Mouse (Mus musculus): ENCODE measurements around the gene Nme4.

Gene Nme4

GRCm38 (mm10) chr17:26064916-26065315, 30.5 kb downstream of the Nme4 start:
- DNase-seq = no peak

DNA sequence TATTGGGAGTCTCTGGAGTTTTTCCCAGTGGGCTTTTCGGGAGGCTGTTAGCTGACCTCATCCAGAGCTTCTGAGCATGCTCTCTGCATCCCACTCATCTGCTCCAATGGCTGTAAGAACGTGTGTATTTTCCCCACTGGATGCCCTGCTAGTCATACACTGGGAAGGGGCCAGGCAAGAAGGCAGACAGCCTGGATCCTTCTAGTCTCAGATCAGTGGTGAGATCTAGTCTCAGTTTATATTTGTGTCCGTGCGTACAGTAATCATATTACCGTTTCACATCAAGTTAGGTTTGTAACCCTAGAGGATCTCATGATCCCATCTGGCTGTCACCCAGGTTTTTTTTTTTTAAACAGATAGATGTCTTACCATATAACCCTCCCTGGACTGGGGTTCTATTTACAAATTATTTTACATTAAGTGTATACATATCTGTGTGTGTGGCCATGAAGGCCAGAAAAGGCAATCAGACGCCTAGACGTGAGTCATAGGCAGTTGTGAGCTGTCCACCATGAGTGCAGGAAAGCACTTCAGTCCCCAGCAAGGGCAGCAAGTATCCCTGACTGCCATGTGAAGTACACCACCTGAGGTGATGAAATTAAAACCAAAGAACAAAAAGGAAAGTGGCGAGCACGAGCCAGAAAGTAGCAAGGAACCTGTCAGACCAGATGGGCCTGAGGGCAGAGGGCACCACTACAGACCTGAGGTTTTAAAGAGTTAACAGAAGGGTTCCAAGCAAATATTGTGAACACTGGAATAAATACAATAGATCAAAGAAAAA, 37.4 kb downstream of the Nme4 start:
- DNase-seq = no peak

DNA sequence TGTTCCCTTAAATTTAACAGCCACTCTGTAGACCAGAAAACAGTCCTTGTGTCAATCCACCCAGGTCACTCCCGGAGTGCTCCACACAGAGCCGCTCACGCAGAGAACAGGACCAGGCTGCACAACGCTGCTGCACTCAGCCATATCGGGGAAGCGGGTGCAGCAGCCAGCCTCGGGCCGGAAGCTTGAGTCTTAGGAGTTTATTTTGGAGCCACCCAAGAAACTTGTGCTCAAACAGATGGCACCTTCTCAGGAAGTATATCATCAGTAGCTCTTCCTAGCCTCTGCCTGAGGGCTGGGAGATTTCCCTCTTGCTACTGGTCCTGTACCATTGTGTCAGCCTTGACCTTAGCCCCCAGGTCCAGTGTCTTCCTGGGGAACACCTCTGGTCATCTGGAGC, 38.1 kb downstream of the Nme4 start:
- no peak for DNase-seq

- no peak for DNase-seq
Observed at GRCm38 (mm10) chr17:26055164-26055563, 40.2 kb downstream of the Nme4 start.

DNA sequence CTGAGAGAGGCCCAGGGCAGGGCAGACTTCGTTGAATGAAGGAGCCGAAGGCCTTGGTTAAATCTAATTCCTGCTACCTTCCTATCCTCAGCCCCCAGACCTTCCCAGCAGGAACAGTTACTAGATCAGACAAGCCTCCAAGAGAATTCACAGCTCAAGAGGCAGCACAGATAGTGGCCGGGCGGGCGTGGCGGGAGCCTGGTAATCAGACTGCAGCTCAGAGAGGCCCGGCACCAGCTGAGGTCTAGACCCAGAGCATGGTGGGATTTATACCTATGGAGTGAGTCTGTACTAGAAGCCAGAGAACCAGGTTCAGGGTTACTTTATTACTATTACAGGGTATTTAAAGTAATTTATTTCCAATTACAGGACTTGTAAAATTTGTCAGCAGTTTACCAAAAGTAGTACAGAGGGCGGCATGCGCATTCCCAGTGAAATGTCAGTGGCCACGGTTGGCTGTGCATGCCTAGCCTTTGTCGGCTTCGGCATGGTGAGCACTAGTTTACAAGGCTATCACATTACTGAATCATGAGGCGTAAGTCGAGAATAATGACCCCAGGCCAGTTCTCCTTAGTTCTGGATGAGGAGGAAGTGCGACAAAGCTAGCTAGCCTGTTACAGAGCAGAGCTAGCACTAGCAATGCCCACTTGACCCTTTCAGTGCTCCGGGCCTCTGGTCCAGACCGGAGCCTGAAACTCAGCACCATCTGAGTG, 41.1 kb downstream of the Nme4 start:
- no peak for DNase-seq

- DNase-seq = no peak
Observed at GRCm38 (mm10) chr17:26052706-26053105, 42.7 kb downstream of the Nme4 start.

GRCm38 (mm10) chr17:26052074-26052473, 43.3 kb downstream of the Nme4 start:
- DNase-seq = no peak

- DNase-seq = no peak
Observed at GRCm38 (mm10) chr17:26048118-26048517, 47.3 kb downstream of the Nme4 start.

DNA sequence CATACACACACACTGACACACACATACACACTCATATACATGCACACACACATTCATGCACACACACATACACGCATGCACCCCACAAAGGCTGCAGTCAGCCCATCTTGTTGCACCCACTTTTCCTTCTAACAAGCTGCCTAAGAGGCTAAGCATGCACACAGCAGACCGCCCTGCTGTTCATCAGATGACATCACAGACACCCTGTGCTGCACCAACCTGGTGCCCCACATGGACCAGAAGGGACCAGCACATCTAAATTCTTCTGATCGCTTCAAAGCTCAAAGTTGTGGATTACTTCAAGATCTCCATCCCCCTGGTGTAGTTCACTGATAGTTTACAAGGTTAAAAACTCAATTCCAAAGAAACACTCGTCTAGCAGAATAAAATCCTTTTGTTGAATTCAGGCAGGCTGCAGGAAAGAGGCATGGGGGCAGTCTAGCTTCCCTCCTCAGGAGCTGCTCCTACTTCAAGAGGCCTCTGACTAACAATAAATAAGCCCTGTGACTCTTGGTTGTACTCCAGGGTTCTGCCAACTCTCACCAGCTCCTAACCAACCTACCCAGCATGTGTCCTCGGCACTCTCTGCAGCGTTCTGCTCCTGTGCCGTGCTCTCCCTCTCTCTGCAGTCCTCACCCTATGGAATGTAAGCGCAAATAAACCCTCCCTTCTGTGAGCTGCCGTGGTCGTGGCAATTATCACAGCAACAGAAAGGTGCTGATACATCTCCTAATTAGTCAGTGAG, 49.0 kb downstream of the Nme4 start:
- no peak for DNase-seq

GRCm38 (mm10) chr17:26045285-26045684, 50.1 kb downstream of the Nme4 start:
- DNase-seq = no peak

DNA sequence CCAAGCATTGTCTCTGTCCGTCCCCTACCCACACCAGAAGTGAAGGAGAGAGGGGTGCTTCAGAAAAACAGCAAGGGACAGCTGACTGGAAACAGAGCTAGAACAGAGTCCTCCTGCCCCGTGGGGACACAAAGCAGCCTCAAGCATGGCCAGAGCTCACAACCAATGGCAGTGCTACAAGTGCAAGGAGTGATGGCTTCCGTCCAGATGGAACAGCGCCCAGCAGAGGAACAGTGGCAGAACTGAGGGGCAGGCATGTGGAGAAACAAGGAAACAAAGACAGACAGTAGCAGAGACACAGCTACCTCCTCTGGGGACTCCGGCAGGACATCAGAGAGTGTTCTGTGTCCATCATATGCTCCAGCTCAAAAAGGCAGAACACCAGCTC, 52.2 kb downstream of the Nme4 start:
- no peak for DNase-seq

DNA sequence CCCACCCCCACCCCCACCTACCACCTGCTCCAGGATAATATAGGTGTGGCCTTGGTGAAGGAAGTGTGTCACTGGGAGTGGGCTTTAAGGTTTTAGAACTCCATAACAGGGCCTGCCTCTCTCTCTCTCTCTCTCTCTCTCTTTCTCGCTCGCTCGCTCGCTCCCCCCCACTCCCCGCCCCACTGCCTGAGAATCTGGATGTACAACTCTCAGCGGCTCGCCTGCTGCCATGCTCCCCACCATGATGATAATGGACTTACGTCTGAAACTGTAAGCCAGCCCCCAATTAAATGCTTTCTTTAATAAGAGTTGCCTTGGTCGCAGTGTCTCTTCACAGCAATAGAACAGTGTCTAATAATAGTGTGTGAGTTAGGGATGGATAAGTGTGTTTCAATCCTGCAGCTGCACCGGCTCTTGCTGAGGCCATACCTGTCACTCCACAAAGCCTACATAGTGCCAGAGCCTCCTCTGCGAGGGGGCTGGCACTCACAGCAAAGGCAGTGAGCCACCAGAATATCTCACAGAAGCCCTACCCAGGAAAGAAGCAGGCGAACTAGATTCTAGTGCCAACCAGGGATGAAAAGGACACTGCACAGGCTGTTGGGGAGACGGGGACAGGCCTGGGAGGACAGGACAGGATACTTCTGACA, 52.7 kb downstream of the Nme4 start:
- no peak for DNase-seq

All from thymus, postnatal 36 days (tissue).